Mouse (Mus musculus) C2C12 (cell line): ENCODE results near the gene Smndc1. TPM values are rescaled to one million over a fixed set of nuclear protein-coding genes. Genes with fewer than 3 reads are reported as not detected.

Experiments used
- H3K27me3 ChIP-seq: one replicate; pipeline ENCODE4 v1.6.1; 2011; ENCODE audit not compliant: control insufficient read depth, insufficient read depth, insufficient read length
- H3K36me3 ChIP-seq: one replicate; pipeline ENCODE4 v1.6.1; 2011; ENCODE audit not compliant: control insufficient read depth, insufficient read depth
- H3K4me3 ChIP-seq: one replicate; pipeline ENCODE4 v1.5.1; 2011; ENCODE audit warnings: mild to moderate bottlenecking, control low read depth; ENCODE audit not compliant: poor library complexity, insufficient read depth, severe bottlenecking
- H3K79me2 ChIP-seq: one replicate; pipeline ENCODE4 v1.6.1; 2011; ENCODE audit not compliant: control insufficient read depth, insufficient read depth
- H3K79me3 ChIP-seq: one replicate; pipeline ENCODE4 v1.6.1; 2011; ENCODE audit warnings: low read depth, control low read depth
- H3ac ChIP-seq: one replicate; pipeline ENCODE3; 2011; ENCODE audit warnings: low read depth; ENCODE audit not compliant: control insufficient read depth, insufficient read length
- CEBPB ChIP-seq: IDR thresholded peaks from one replicate; pipeline ENCODE4 v1.6.1; 2011; ENCODE audit warnings: low read depth, mild to moderate bottlenecking, control low read depth, moderate library complexity
- CTCF ChIP-seq: IDR thresholded peaks from one replicate; pipeline ENCODE4 v1.5.1; 2011; ENCODE audit not compliant: control insufficient read depth, insufficient read depth, insufficient read length
- FOSL1 ChIP-seq: IDR thresholded peaks from one replicate; pipeline ENCODE4 v1.8.0; 2011; ENCODE audit warnings: mild to moderate bottlenecking, low read length; ENCODE audit not compliant: poor library complexity, insufficient read depth, severe bottlenecking
- MAX ChIP-seq: IDR thresholded peaks from one replicate; pipeline ENCODE4 v1.6.1; 2011; ENCODE audit warnings: mild to moderate bottlenecking, control low read depth
- MYOD1 ChIP-seq: IDR thresholded peaks from one replicate; pipeline ENCODE4 v1.6.1; 2011; ENCODE audit warnings: low read depth; ENCODE audit not compliant: control insufficient read depth, insufficient read length
- MYOG ChIP-seq: IDR thresholded peaks from one replicate; pipeline ENCODE4 v1.6.1; 2011; ENCODE audit not compliant: control insufficient read depth, insufficient read length; ENCODE audit errors: extremely low read depth
- USF1 ChIP-seq: IDR thresholded peaks from one replicate; pipeline ENCODE4 v1.6.1; 2011; ENCODE audit warnings: low read depth, mild to moderate bottlenecking, control low read depth, moderate library complexity
- polyA plus RNA-seq: library from polyadenylated mRNA; unstranded; fragments of >200 nt; fragmentation: generic; extraction: Trizol; gene quantifications from one replicate; pipeline ENCODE4 v1.2.1, GENCODE M21; 2012; ENCODE audit warnings: missing spikeins

Smndc1 gene
- polyA plus RNA-seq, 1 experiment = 31.9 TPM

- Histone ChIP-seq H3K36me3 (no peaks in the 10 kb centered on the region), H3K27me3 (no peaks in the 10 kb centered on the region), H3K4me3 (no peak overlapping the region), H3ac (peak overlapping the region; percentile 40), H3K79me2 (no peaks in the 10 kb centered on the region), H3K79me3 (no peaks in the 10 kb centered on the region)
- TF ChIP-seq CEBPB (no peak), USF1 (no peak), FOSL1 (no peak), CTCF (no peak), MYOG (no peak), MYOD1 (no peak), MAX (no peak)
Measured at GRCm38 (mm10) chr19:53354271-53355000, 35.9 kb downstream of the Smndc1 start.

GRCm38 (mm10) chr19:53353864-53354263 lies 36.5 kb downstream of the Smndc1 start:
- no peaks in the 10 kb centered on the region for H3K36me3 ChIP-seq
- no peaks in the 10 kb centered on the region for H3K79me3 ChIP-seq
- no peaks in the 10 kb centered on the region for H3K27me3 ChIP-seq
- no peaks in the 10 kb centered on the region for H3K79me2 ChIP-seq
- H3K4me3 ChIP-seq = no peak overlapping the region
- no peak for TF ChIP-seq MAX
- no peak for TF ChIP-seq FOSL1
- no peak for TF ChIP-seq USF1
- no peak for TF ChIP-seq CEBPB
- TF ChIP-seq MYOD1 = no peak
- TF ChIP-seq MYOG = no peak
- TF ChIP-seq CTCF = no peak
- no peak overlapping the region for H3ac ChIP-seq

GRCm38 (mm10) chr19:53345766-53346165 lies 44.6 kb downstream of the Smndc1 start:
- Histone ChIP-seq H3K79me2 (no peaks in the 10 kb centered on the region), H3K36me3 (no peaks in the 10 kb centered on the region), H3ac (no peak overlapping the region), H3K79me3 (no peaks in the 10 kb centered on the region), H3K27me3 (no peaks in the 10 kb centered on the region), H3K4me3 (no peak overlapping the region)
- TF ChIP-seq MAX (no peak), CTCF (no peak), MYOD1 (no peak), FOSL1 (no peak), USF1 (no peak), CEBPB (no peak)

GRCm38 (mm10) chr19:53344062-53344461 lies 46.3 kb downstream of the Smndc1 start:
- Histone ChIP-seq H3K36me3 (no peaks in the 10 kb centered on the region), H3K79me2 (no peaks in the 10 kb centered on the region), H3K27me3 (no peaks in the 10 kb centered on the region), H3K79me3 (no peaks in the 10 kb centered on the region), H3K4me3 (no peak overlapping the region), H3ac (no peak overlapping the region)
- TF ChIP-seq CTCF (no peak), USF1 (no peak), MYOG (no peak), FOSL1 (no peak), CEBPB (no peak), MYOD1 (no peak), MAX (no peak)

- Histone ChIP-seq H3K4me3 (no peak overlapping the region), H3K79me2 (no peaks in the 10 kb centered on the region), H3ac (no peak overlapping the region), H3K27me3 (no peaks in the 10 kb centered on the region), H3K36me3 (no peaks in the 10 kb centered on the region), H3K79me3 (no peaks in the 10 kb centered on the region)
- TF ChIP-seq FOSL1 = no peak
- TF ChIP-seq MYOD1 = no peak
- no peak for TF ChIP-seq CTCF
- TF ChIP-seq USF1 = no peak
- TF ChIP-seq MAX = no peak
- no peak for TF ChIP-seq MYOG
- TF ChIP-seq CEBPB = no peak
Measured at GRCm38 (mm10) chr19:53343174-53343881, 47.0 kb downstream of the Smndc1 start.

- TF ChIP-seq USF1 = peak; percentile 75
- no peak for TF ChIP-seq CEBPB
- H3K79me3 ChIP-seq = no peaks in the 10 kb centered on the region
- no peak overlapping the region for H3K4me3 ChIP-seq
Measured at GRCm38 (mm10) chr19:53340423-53340822, 50.0 kb downstream of the Smndc1 start.

More at GRCm38 (mm10) chr19:53340423-53340822, 50.0 kb downstream of the Smndc1 start:
- H3K36me3 ChIP-seq = no peaks in the 10 kb centered on the region
- no peak overlapping the region for H3ac ChIP-seq
- no peaks in the 10 kb centered on the region for H3K27me3 ChIP-seq
- H3K79me2 ChIP-seq = no peaks in the 10 kb centered on the region
